ENCODE assay signal across 9 mouse cellular contexts in the genomic region with DNA sequence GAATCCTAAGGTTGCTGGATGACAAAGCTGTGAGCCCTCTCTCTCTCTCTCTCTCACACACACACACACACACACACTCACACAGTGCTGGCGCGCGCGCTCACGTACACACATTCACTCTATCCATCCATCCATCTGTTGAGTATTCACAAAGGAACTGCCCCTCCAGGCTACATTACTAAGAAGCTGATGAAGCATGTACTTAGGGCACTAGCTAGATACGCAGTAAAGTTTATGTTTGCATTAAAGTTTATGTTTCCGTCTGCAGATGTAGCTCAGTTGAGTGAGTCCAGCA. TPM values are rescaled to one million over a fixed set of nuclear protein-coding genes. Genes with fewer than 3 reads are reported as not detected.
A peak's percentile ranks its signal among the peaks of the same experiment; 100 is the strongest.
DNase-seq lines count a peak whose midpoint lies in the region; ATAC-seq lines count a peak whose summit lies in the region.
"Had no signal": no experiment of that assay in that cellular context is flagged by ENCODE, and none has a peak within 500 bp of the region (broad histone marks: within the 10 kb centered on the region; RNA-seq: fewer than 3 reads in every experiment).

No protein-coding gene starts in this region.

- peak overlapping the region; percentile 58 for H3K9ac ChIP-seq in embryonic facial prominence, embryonic 14.5 days (ENCODE audit: low read depth, low read length)
- H3K9ac ChIP-seq in limb, embryonic 12.5 days (replicated peaks) = peak overlapping the region; percentile 51
- H3K9ac ChIP-seq in stomach, embryonic 15.5 days = peak overlapping the region; percentile 16; the same call in 1 of the 2 replicates

- H3K9me3 ChIP-seq in megakaryocyte, embryonic 14.5 days = no peaks in the 10 kb centered on the region
- H3K9me3 ChIP-seq in embryonic facial prominence, embryonic 14.5 days (ENCODE audit: control insufficient read depth, low read length) = no peaks in the 10 kb centered on the region
- no peaks in the 10 kb centered on the region for H3K9me3 ChIP-seq in limb, embryonic 12.5 days
- no peaks in the 10 kb centered on the region for H3K9me3 ChIP-seq in stomach, embryonic 15.5 days

- H3K27ac ChIP-seq in embryonic facial prominence, embryonic 14.5 days (replicated peaks; ENCODE audit: low read depth, low read length) = no peak overlapping the region; the same call in 1 of the 2 replicates
- no peak overlapping the region for H3K27ac ChIP-seq in limb, embryonic 12.5 days
- peak overlapping the region; percentile 52; the same call in 1 of the 2 replicates for H3K27ac ChIP-seq in stomach, embryonic 15.5 days

- H3K4me3 ChIP-seq in megakaryocyte, embryonic 14.5 days (replicated peaks) = peak overlapping the region; percentile 96
- peak overlapping the region; percentile 74 for H3K4me3 ChIP-seq in embryonic facial prominence, embryonic 14.5 days (ENCODE audit: low read depth, low read length)
- H3K4me3 ChIP-seq in limb, embryonic 12.5 days (replicated peaks) = peak overlapping the region; percentile 79
- H3K4me3 ChIP-seq in stomach, embryonic 15.5 days (replicated peaks) = peak overlapping the region; percentile 69

- H3K27me3 ChIP-seq in megakaryocyte, embryonic 14.5 days (replicated peaks) = peaks cover 2% of the 10 kb centered on the region
- no peaks in the 10 kb centered on the region for H3K27me3 ChIP-seq in embryonic facial prominence, embryonic 14.5 days (replicated peaks; ENCODE audit: control insufficient read depth, insufficient read depth, low read length)
- no peaks in the 10 kb centered on the region for H3K27me3 ChIP-seq in limb, embryonic 12.5 days
- no peaks in the 10 kb centered on the region for H3K27me3 ChIP-seq in stomach, embryonic 15.5 days (replicated peaks)

- peaks cover 47% of the 10 kb centered on the region for H3K4me1 ChIP-seq in megakaryocyte, embryonic 14.5 days
- H3K4me1 ChIP-seq in embryonic facial prominence, embryonic 14.5 days (ENCODE audit: control insufficient read depth, insufficient read depth, low read length) = no peaks in the 10 kb centered on the region
- H3K4me1 ChIP-seq in limb, embryonic 12.5 days (replicated peaks) = peaks cover 18% of the 10 kb centered on the region
- H3K4me1 ChIP-seq in stomach, embryonic 15.5 days = peaks cover 4% of the 10 kb centered on the region; the same call in 1 of the 2 replicates

- WGBS in embryonic facial prominence, embryonic 14.5 days = 29% methylated on average over 7 of the region's 7 CpGs
- WGBS in limb, embryonic 12.5 days = 37% methylated on average over 7 of the region's 7 CpGs
- 26% methylated on average over 7 of the region's 7 CpGs for WGBS in stomach, embryonic 15.5 days

- no peak for ATAC-seq in megakaryocyte, adult 5-6 weeks (ENCODE audit: poor library complexity, severe bottlenecking)
- no peak for ATAC-seq in embryonic facial prominence, embryonic 14.5 days (ENCODE audit: low read depth)
- no peak; the same call in 1 of the 2 replicates for ATAC-seq in limb, embryonic 12.5 days (ENCODE audit: insufficient number of reproducible peaks, insufficient read depth, low FRiP score, low TSS enrichment, low read depth)
- ATAC-seq in stomach, embryonic 15.5 days (ENCODE audit: insufficient read depth, low FRiP score, low read depth) = no peak

- no peak for DNase-seq in embryonic facial prominence, embryonic 14.5 days (ENCODE audit: low spot score)
- DNase-seq in cerebellum, adult 9-10 months = no peak
- no peak for DNase-seq in adrenal gland, adult 18-20 months (ENCODE audit: low spot score in 2 of 2)
- DNase-seq in urinary bladder, postnatal 10 days (ENCODE audit: low spot score) = no peak

- H3K36me3 ChIP-seq in megakaryocyte, embryonic 14.5 days (replicated peaks; ENCODE audit: low read length) = peaks cover 14% of the 10 kb centered on the region
- H3K36me3 ChIP-seq in embryonic facial prominence, embryonic 14.5 days (ENCODE audit: control insufficient read depth, insufficient read depth, low read length) = no peaks in the 10 kb centered on the region
- H3K36me3 ChIP-seq in limb, embryonic 12.5 days = no peaks in the 10 kb centered on the region
- H3K36me3 ChIP-seq in stomach, embryonic 15.5 days = no peaks in the 10 kb centered on the region

- peak overlapping the region; percentile 86 for H3K4me2 ChIP-seq in embryonic facial prominence, embryonic 14.5 days (ENCODE audit: low read depth, low read length)
- peak overlapping the region; percentile 96 for H3K4me2 ChIP-seq in limb, embryonic 12.5 days
- peak overlapping the region; percentile 96 for H3K4me2 ChIP-seq in stomach, embryonic 15.5 days

RNA-seq across cellular contexts. Expression of gene Sdf2l1, which starts 0.7 kb away (rescaled TPM):
- 250 and 345 TPM in 2 replicates for polyA plus RNA-seq in megakaryocyte, embryonic 14.5 days (2012; ENCODE audit: insufficient read depth, low replicate concordance)
- 76.6 and 79.4 TPM in 2 replicates for total RNA-seq in megakaryocyte, adult 5-6 weeks (2015)
- 75.8 and 87.0 TPM in 2 replicates for total RNA-seq in megakaryocyte, adult 5-6 weeks (2017)
- 40.9 and 47.8 TPM in 2 replicates for polyA plus RNA-seq in embryonic facial prominence, embryonic 14.5 days (2014; fragmentation: Nextera tagmentation; extraction: Ambion mirVana)
- 54.6 and 54.8 TPM in 2 replicates for polyA plus RNA-seq in limb, embryonic 12.5 days (2016; fragmentation: Nextera tagmentation; extraction: Ambion mirVana)
- polyA plus RNA-seq in stomach, embryonic 15.5 days (2015; fragmentation: Nextera tagmentation; extraction: Ambion mirVana) = 156 and 180 TPM in 2 replicates
- 10 to 100 TPM; 33.4 to 41.0 TPM for total RNA-seq in adrenal gland, adult 18-20 months (2021)

RNA-seq across cellular contexts. Expression of gene 2610318N02Rik, which starts 7.9 kb away (rescaled TPM):
- polyA plus RNA-seq in megakaryocyte, embryonic 14.5 days (2012; ENCODE audit: insufficient read depth, low replicate concordance) = 7.5 and 24.0 TPM in 2 replicates
- 6.3 and 6.5 TPM in 2 replicates for total RNA-seq in megakaryocyte, adult 5-6 weeks (2015)
- 3.5 and 5.4 TPM in 2 replicates for total RNA-seq in megakaryocyte, adult 5-6 weeks (2017)
- polyA plus RNA-seq in embryonic facial prominence, embryonic 14.5 days (2014; fragmentation: Nextera tagmentation; extraction: Ambion mirVana) = 16.9 and 24.4 TPM in 2 replicates
- polyA plus RNA-seq in limb, embryonic 12.5 days (2016; fragmentation: Nextera tagmentation; extraction: Ambion mirVana) = 109 and 113 TPM in 2 replicates
- 23.5 and 34.5 TPM in 2 replicates for polyA plus RNA-seq in stomach, embryonic 15.5 days (2015; fragmentation: Nextera tagmentation; extraction: Ambion mirVana)
- under 1 TPM in 1 of 2 experiments, not detected in 1; 0.70 TPM for total RNA-seq in adrenal gland, adult 18-20 months (2021)
- total RNA-seq: liver, adult 2 months had no signal

RNA-seq across cellular contexts. Expression of gene Ydjc, which starts 11.6 kb away (rescaled TPM):
- 40.2 and 205 TPM in 2 replicates for polyA plus RNA-seq in megakaryocyte, embryonic 14.5 days (2012; ENCODE audit: insufficient read depth, low replicate concordance)
- total RNA-seq in megakaryocyte, adult 5-6 weeks (2015) = 2.8 and 5.2 TPM in 2 replicates
- total RNA-seq in megakaryocyte, adult 5-6 weeks (2017) = 2.4 and 7.0 TPM in 2 replicates
- polyA plus RNA-seq in embryonic facial prominence, embryonic 14.5 days (2014; fragmentation: Nextera tagmentation; extraction: Ambion mirVana) = 13.3 and 15.1 TPM in 2 replicates
- polyA plus RNA-seq in limb, embryonic 12.5 days (2016; fragmentation: Nextera tagmentation; extraction: Ambion mirVana) = 5.1 and 6.2 TPM in 2 replicates
- 20.2 and 22.4 TPM in 2 replicates for polyA plus RNA-seq in stomach, embryonic 15.5 days (2015; fragmentation: Nextera tagmentation; extraction: Ambion mirVana)
- 1 to 10 TPM; 2.4 to 6.4 TPM for total RNA-seq in adrenal gland, adult 18-20 months (2021)

RNA-seq across cellular contexts. Expression of gene Ccdc116, which starts 14.2 kb away (rescaled TPM):
- 2.3 and 4.8 TPM in 2 replicates for polyA plus RNA-seq in megakaryocyte, embryonic 14.5 days (2012; ENCODE audit: insufficient read depth, low replicate concordance)
- total RNA-seq in megakaryocyte, adult 5-6 weeks (2015) = 0.13 and 1.5 TPM in 2 replicates
- total RNA-seq in megakaryocyte, adult 5-6 weeks (2017) = 0.26 and 0.53 TPM in 2 replicates
- 0.60 and 0.94 TPM in 2 replicates for polyA plus RNA-seq in embryonic facial prominence, embryonic 14.5 days (2014; fragmentation: Nextera tagmentation; extraction: Ambion mirVana)
- polyA plus RNA-seq in limb, embryonic 12.5 days (2016; fragmentation: Nextera tagmentation; extraction: Ambion mirVana) = 0.40 and 0.54 TPM in 2 replicates
- 1.5 and 1.9 TPM in 2 replicates for polyA plus RNA-seq in stomach, embryonic 15.5 days (2015; fragmentation: Nextera tagmentation; extraction: Ambion mirVana)
- under 1 TPM in 1 of 2 experiments, not detected in 1; 0.16 TPM for total RNA-seq in adrenal gland, adult 18-20 months (2021)
- total RNA-seq: liver, adult 2 months had no signal

RNA-seq across cellular contexts. Expression of gene Ppil2, which starts 21.8 kb away (rescaled TPM):
- polyA plus RNA-seq in megakaryocyte, embryonic 14.5 days (2012; ENCODE audit: insufficient read depth, low replicate concordance) = 65.8 and 76.6 TPM in 2 replicates
- 64.8 and 83.6 TPM in 2 replicates for total RNA-seq in megakaryocyte, adult 5-6 weeks (2015)
- 104 and 111 TPM in 2 replicates for total RNA-seq in megakaryocyte, adult 5-6 weeks (2017)
- 101 and 117 TPM in 2 replicates for polyA plus RNA-seq in embryonic facial prominence, embryonic 14.5 days (2014; fragmentation: Nextera tagmentation; extraction: Ambion mirVana)
- polyA plus RNA-seq in limb, embryonic 12.5 days (2016; fragmentation: Nextera tagmentation; extraction: Ambion mirVana) = 149 and 158 TPM in 2 replicates
- polyA plus RNA-seq in stomach, embryonic 15.5 days (2015; fragmentation: Nextera tagmentation; extraction: Ambion mirVana) = 118 and 131 TPM in 2 replicates
- total RNA-seq in adrenal gland, adult 18-20 months (2021) = 10 to 100 TPM; 71.7 to 90.4 TPM
